Mouse (Mus musculus): Measurements from ENCODE around the gene Il16. TPM values are rescaled to one million over a fixed set of nuclear protein-coding genes. Genes with fewer than 3 reads are reported as not detected.
A peak's percentile ranks its signal among the peaks of the same experiment; 100 is the strongest.

The Il16 gene
- total and polyA plus RNA-seq, 2 experiments from 2014 or later, result 1.2 to 3.1 TPM

- TF ChIP-seq CTCF (IDR thresholded peaks at IDR 0.05; ENCODE audit: low read depth), result peak; percentile 79
- Histone ChIP-seq H3K36me3 (ENCODE audit: insufficient read depth) (no peaks in the 10 kb centered on the region), H3K4me3 (ENCODE audit: low read depth, low read length) (no peak overlapping the region), H3K27ac (ENCODE audit: low read depth, low read length) (no peak overlapping the region), H3K9ac (no peak overlapping the region), H3K27me3 (ENCODE audit: insufficient read depth, low read length) (no peaks in the 10 kb centered on the region), H3K4me1 (ENCODE audit: insufficient read depth) (no peaks in the 10 kb centered on the region), H3K4me2 (ENCODE audit: low read depth) (no peak overlapping the region), H3K9me3 (ENCODE audit: low read length) (no peaks in the 10 kb centered on the region)
- DNase-seq (peak; percentile 60), ATAC-seq (no peak)
- 25% methylated on average over 5 of the region's 5 CpGs for WGBS
These were observed 29.2 kb upstream of the Il16 start for GRCm38 (mm10) chr7:83774721-83775120.

- no peaks in the 10 kb centered on the region for H3K9me3 ChIP-seq (ENCODE audit: low read length)
- no peak overlapping the region for H3K4me2 ChIP-seq (ENCODE audit: low read depth)
- no peaks in the 10 kb centered on the region for H3K36me3 ChIP-seq (ENCODE audit: insufficient read depth)
- no peak overlapping the region for H3K4me3 ChIP-seq (ENCODE audit: low read depth, low read length)
- ATAC-seq (no peak), DNase-seq (no peak)
- H3K27me3 ChIP-seq (ENCODE audit: insufficient read depth, low read length), result no peaks in the 10 kb centered on the region
- 61% methylated on average over 3 of the region's 3 CpGs for WGBS
- H3K27ac ChIP-seq (ENCODE audit: low read depth, low read length), result no peak overlapping the region
- no peak overlapping the region for H3K9ac ChIP-seq
- no peaks in the 10 kb centered on the region for H3K4me1 ChIP-seq (ENCODE audit: insufficient read depth)
- TF ChIP-seq CTCF (IDR thresholded peaks at IDR 0.05; ENCODE audit: low read depth), result no peak
These were observed 18.1 kb upstream of the Il16 start for GRCm38 (mm10) chr7:83763674-83764073.

- no peaks in the 10 kb centered on the region for H3K9me3 ChIP-seq (ENCODE audit: low read length)
- ATAC-seq (no peak), DNase-seq (no peak)
- H3K4me2 ChIP-seq (ENCODE audit: low read depth), result no peak overlapping the region
- no peak for TF ChIP-seq CTCF (IDR thresholded peaks at IDR 0.05; ENCODE audit: low read depth)
- H3K4me1 ChIP-seq (ENCODE audit: insufficient read depth), result no peaks in the 10 kb centered on the region
- H3K36me3 ChIP-seq (ENCODE audit: insufficient read depth), result no peaks in the 10 kb centered on the region
- H3K27ac ChIP-seq (ENCODE audit: low read depth, low read length), result no peak overlapping the region
- H3K27me3 ChIP-seq (ENCODE audit: insufficient read depth, low read length), result no peaks in the 10 kb centered on the region
- no peak overlapping the region for H3K9ac ChIP-seq
- H3K4me3 ChIP-seq (ENCODE audit: low read depth, low read length), result no peak overlapping the region
- 78% methylated on average over 5 of the region's 5 CpGs for WGBS
These were observed 16.8 kb upstream of the Il16 start for GRCm38 (mm10) chr7:83762336-83762735.

GRCm38 (mm10) chr7:83751055-83751454 lies 5.5 kb upstream of the Il16 start:
- no peak for TF ChIP-seq CTCF (IDR thresholded peaks at IDR 0.05; ENCODE audit: low read depth)

GRCm38 (mm10) chr7:83748405-83748804 lies 2.9 kb upstream of the Il16 start:
- Histone ChIP-seq H3K9me3 (ENCODE audit: low read length) (no peaks in the 10 kb centered on the region), H3K27ac (ENCODE audit: low read depth, low read length) (no peak overlapping the region), H3K4me2 (ENCODE audit: low read depth) (no peak overlapping the region), H3K4me1 (ENCODE audit: insufficient read depth) (peaks cover 5% of the 10 kb centered on the region; the same call in 1 of the 2 replicates), H3K27me3 (ENCODE audit: insufficient read depth, low read length) (no peaks in the 10 kb centered on the region), H3K36me3 (ENCODE audit: insufficient read depth) (no peaks in the 10 kb centered on the region), H3K4me3 (ENCODE audit: low read depth, low read length) (no peak overlapping the region), H3K9ac (no peak overlapping the region)
- no peak for DNase-seq
- 100% methylated on average over 1 of the region's 1 CpGs for WGBS
- no peak for TF ChIP-seq CTCF (IDR thresholded peaks at IDR 0.05; ENCODE audit: low read depth)
- ATAC-seq, result no peak

More at GRCm38 (mm10) chr7:83751055-83751454, 5.5 kb upstream of the Il16 start:
- Histone ChIP-seq H3K36me3 (ENCODE audit: insufficient read depth) (no peaks in the 10 kb centered on the region), H3K4me3 (ENCODE audit: low read depth, low read length) (no peak overlapping the region), H3K27ac (ENCODE audit: low read depth, low read length) (no peak overlapping the region), H3K4me2 (ENCODE audit: low read depth) (no peak overlapping the region), H3K4me1 (ENCODE audit: insufficient read depth) (no peaks in the 10 kb centered on the region), H3K9me3 (ENCODE audit: low read length) (no peaks in the 10 kb centered on the region), H3K9ac (no peak overlapping the region), H3K27me3 (ENCODE audit: insufficient read depth, low read length) (no peaks in the 10 kb centered on the region)
- DNase-seq, result no peak
- no peak for ATAC-seq
- 66% methylated on average over 1 of the region's 1 CpGs for WGBS

- no peak overlapping the region for H3K4me2 ChIP-seq (ENCODE audit: low read depth)
- H3K27ac ChIP-seq (ENCODE audit: low read depth, low read length), result no peak overlapping the region
- TF ChIP-seq CTCF (IDR thresholded peaks at IDR 0.05; ENCODE audit: low read depth), result no peak
- 60% methylated on average over 8 of the region's 8 CpGs for whole genome bisulfite sequencing
- H3K9me3 ChIP-seq (ENCODE audit: low read length), result no peaks in the 10 kb centered on the region
- peaks cover 5% of the 10 kb centered on the region; the same call in 1 of the 2 replicates for H3K4me1 ChIP-seq (ENCODE audit: insufficient read depth)
- no peaks in the 10 kb centered on the region for H3K27me3 ChIP-seq (ENCODE audit: insufficient read depth, low read length)
- no peak overlapping the region for H3K9ac ChIP-seq
- DNase-seq, result no peak
- H3K4me3 ChIP-seq (ENCODE audit: low read depth, low read length), result no peak overlapping the region
- no peaks in the 10 kb centered on the region for H3K36me3 ChIP-seq (ENCODE audit: insufficient read depth)
- ATAC-seq, result no peak
These were observed 671 bp upstream of the Il16 start for GRCm38 (mm10) chr7:83746107-83746687.

GRCm38 (mm10) chr7:83745065-83745412 lies 487 bp downstream of the Il16 start:
- Histone ChIP-seq H3K4me3 (ENCODE audit: low read depth, low read length) (no peak overlapping the region), H3K27me3 (ENCODE audit: insufficient read depth, low read length) (no peaks in the 10 kb centered on the region), H3K4me2 (ENCODE audit: low read depth) (no peak overlapping the region), H3K27ac (ENCODE audit: low read depth, low read length) (no peak overlapping the region), H3K4me1 (ENCODE audit: insufficient read depth) (peaks cover 5% of the 10 kb centered on the region; the same call in 1 of the 2 replicates), H3K36me3 (ENCODE audit: insufficient read depth) (no peaks in the 10 kb centered on the region), H3K9me3 (ENCODE audit: low read length) (no peaks in the 10 kb centered on the region), H3K9ac (no peak overlapping the region)
- ATAC-seq (peak; percentile 8; the same call in 1 of the 2 replicates), DNase-seq (no peak)
- 67% methylated on average over 9 of the region's 9 CpGs for WGBS
- TF ChIP-seq CTCF (IDR thresholded peaks at IDR 0.05; ENCODE audit: low read depth), result no peak

Measured in forebrain, postnatal 0 days (tissue).